Mouse (Mus musculus): ENCODE results near the gene Sdad1. TPM values are rescaled to one million over a fixed set of nuclear protein-coding genes. Genes with fewer than 3 reads are reported as not detected.

The Sdad1 gene
- total RNA-seq (2023), result 99.1 to 113 TPM (median 104 TPM) in 4 replicates

GRCm38 (mm10) chr5:92309681-92310511 is at the start of gene Sdad1:
Gene Sdad1 (minus strand): TSS chr5:92310479.

GRCm38 (mm10) chr5:92348794-92349413 is 38.6 kb upstream of the Sdad1 start, which contains the start of gene Cxcl10:
Gene Cxcl10 (minus strand): TSS chr5:92348889.

GRCm38 (mm10) chr5:92331635-92332338 is 21.5 kb upstream of the Sdad1 start, which contains the start of gene Art3:
Gene Art3 (plus strand): TSS chr5:92331827.

DNA sequence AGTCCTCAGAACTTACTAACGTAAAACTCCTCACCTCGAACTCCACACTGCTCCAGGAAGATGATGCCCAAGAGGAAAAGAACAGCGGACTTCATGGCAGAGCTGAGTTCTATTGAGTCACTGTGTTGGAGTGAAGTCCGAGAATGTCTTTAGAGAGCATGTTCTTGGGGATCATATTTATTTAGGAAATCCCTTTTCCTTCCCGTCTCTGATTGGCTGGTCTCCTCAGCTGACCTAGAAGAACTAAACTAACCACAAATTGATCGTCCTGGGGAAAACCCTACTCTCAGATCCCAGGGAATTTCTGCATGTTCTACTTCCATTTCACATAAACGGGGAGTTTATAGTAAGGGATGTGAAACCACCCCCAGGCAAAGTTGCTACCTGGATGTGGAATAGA is 17.6 kb upstream of the Sdad1 start, which contains the start of gene Cxcl9:
Gene Cxcl9, minus strand, starts transcription at position 151 of the 400 bp plus-strand sequence.

DNA sequence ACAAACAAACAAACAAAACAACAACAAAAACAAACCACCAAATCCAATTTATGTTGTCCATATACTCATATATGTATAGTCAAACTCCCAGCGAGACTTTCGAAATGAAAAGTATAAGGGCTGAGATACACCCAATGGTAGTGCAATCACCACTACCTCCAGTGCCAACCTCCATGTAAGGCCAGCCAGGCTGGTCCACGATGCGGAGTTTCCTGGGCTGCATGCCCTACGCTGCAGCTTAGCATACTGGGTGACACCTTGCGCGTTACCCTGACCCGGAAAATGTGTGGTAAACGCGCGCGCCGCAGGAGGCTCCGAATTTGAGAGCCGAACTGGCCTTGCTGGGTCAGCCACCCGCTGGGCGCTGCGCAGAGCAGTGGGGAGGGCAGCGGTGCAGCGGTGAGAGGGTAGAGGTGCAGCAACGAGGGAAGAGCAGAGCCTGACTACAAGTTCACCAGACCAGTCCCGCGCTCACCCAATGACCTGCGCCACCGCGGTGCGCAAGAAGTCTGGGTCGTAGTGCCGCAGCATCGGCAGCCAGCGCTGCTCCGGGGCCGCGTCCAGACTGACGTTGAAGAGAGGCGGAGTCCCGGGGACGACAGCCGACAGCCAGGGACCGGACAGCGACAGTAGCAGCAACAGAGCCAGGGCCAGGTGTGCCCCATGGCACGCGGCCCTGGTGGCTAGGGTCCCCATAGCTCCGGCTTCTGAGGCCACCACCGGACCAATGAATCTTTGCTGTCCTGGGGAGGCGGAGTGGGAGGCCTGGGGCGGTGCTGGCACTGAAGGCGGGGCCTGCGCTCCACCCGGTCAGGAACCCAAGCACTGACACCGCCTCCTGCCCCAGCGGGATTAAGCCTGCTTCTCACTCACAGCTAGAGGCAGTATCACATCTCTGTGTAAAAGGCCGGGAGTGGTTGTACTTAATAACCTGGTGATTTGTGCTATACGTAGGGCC is 32.6 kb downstream of the Sdad1 start, which contains the start of gene Naaa:
Gene Naaa, minus strand, starts transcription at position 734 of the 958 bp plus-strand sequence.

GRCm38 (mm10) chr5:92256218-92256617 is 54.1 kb downstream of the Sdad1 start, which contains the start of gene Ppef2:
Gene Ppef2 (minus strand): TSS chr5:92256278.

Other genes starting within 250 kb of the Sdad1 start
- 94.3 to 106 TPM (median 98.5 TPM) in 4 replicates for gene G3bp2, start 226.8 kb downstream of the Sdad1 start, total RNA-seq (2023)
- gene Uso1, start 172.5 kb downstream of the Sdad1 start, total RNA-seq (2023), result 64.4 to 70.7 TPM (median 68.2 TPM) in 4 replicates
- not detected in 4 replicates for gene U90926, start 95.1 kb downstream of the Sdad1 start, total RNA-seq (2023)
- 0.47 to 1.0 TPM (median 0.87 TPM) in 4 replicates for gene Ppef2, start 54.2 kb downstream of the Sdad1 start, total RNA-seq (2023)
- 32.2 to 34.1 TPM (median 33.2 TPM) in 4 replicates for gene Naaa, start 32.3 kb downstream of the Sdad1 start, total RNA-seq (2023)
- 0.40 to 1.4 TPM (median 0.80 TPM) in 4 replicates for gene Cxcl9, start 17.6 kb upstream of the Sdad1 start, total RNA-seq (2023)
- 1.9 TPM in 1 of 4 replicates, not detected in the others for gene Art3, start 21.3 kb upstream of the Sdad1 start, total RNA-seq (2023)
- 0.24 to 2.3 TPM (median 0.98 TPM) in 3 of 4 replicates, not detected in the other for gene Cxcl10, start 38.4 kb upstream of the Sdad1 start, total RNA-seq (2023)
- 53.8 to 60.9 TPM (median 60.1 TPM) in 4 replicates for gene Nup54, start 124.7 kb upstream of the Sdad1 start, total RNA-seq (2023)
- gene Scarb2, start 196.4 kb upstream of the Sdad1 start, total RNA-seq (2023), result 28.6 to 30.0 TPM (median 29.1 TPM) in 4 replicates
- not detected in 4 replicates for gene Fam47e, start 244.6 kb upstream of the Sdad1 start, total RNA-seq (2023)

All from B cell, adult 62 days (primary cell).